7 mouse cellular contexts compared by ENCODE assay signal in the genomic region with DNA sequence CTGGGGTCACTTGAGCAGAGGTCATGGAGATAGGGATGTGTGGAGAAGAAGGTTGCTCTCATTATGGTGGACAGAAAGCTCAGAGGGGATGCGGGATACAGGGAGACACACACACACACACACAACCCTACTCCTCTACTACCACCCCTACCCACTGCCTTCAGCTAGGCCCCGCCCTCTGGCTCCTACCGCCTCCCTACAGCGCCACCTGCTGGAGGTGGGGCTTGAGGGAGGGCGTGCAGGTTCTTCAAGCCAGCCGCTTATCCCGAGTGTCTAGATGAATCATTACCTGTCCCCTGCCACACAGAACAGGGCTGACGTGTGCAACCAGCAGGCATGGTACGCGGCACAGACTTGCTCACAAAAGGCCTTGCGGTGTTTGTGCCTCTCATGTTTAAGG. TPM values are rescaled to one million over a fixed set of nuclear protein-coding genes. Genes with fewer than 3 reads are reported as not detected.
DNase-seq lines count a peak whose midpoint lies in the region; ATAC-seq and TF ChIP-seq lines count a peak whose summit lies in the region.

No protein-coding gene starts in this region.

- intact Hi-C loops in heart, postnatal 25 days (cut with DNase I), result loop anchor here (2.0 kb wide), 2 partner anchors 81 to 281 kb away; no protein-coding TSS in a partner anchor
- intact Hi-C loops in left cerebral cortex, adult 2 months (cut with DNase I), result loop anchor here (5.0 kb wide), 1 partner anchor 287 kb away; no protein-coding TSS in a partner anchor

- TF ChIP-seq RAD21 in MEL (IDR thresholded peaks at IDR 0.05; ENCODE audit: low read depth, low read length), result peak; percentile 72

- 50% methylated on average over 10 of the region's 11 CpGs for WGBS in embryonic facial prominence, embryonic 14.5 days

- H3K4me1 ChIP-seq in MEL (ENCODE audit: control insufficient read depth in 1 of 2, insufficient read depth in 2 of 2, low read length in 2 of 2), result peaks cover 0 to 7% of the 10 kb centered on the region in 2 experiments; a peak in 2 of 4 replicates
- H3K4me1 ChIP-seq in embryonic facial prominence, embryonic 14.5 days (ENCODE audit: control insufficient read depth, insufficient read depth, low read length), result peaks cover 6% of the 10 kb centered on the region

- no peaks in the 10 kb centered on the region for H3K9me3 ChIP-seq in MEL (replicated peaks; ENCODE audit: insufficient read depth, low read length)
- H3K9me3 ChIP-seq in embryonic facial prominence, embryonic 14.5 days (ENCODE audit: control insufficient read depth, low read length), result no peaks in the 10 kb centered on the region

- H3K36me3 ChIP-seq in MEL (ENCODE audit: control insufficient read depth in 1 of 2, insufficient read depth in 2 of 2, low read length in 2 of 2), result peaks cover 0 to 2% of the 10 kb centered on the region in 2 experiments; a peak in 2 of 4 replicates
- H3K36me3 ChIP-seq in embryonic facial prominence, embryonic 14.5 days (ENCODE audit: control insufficient read depth, insufficient read depth, low read length), result no peaks in the 10 kb centered on the region

- DNase-seq in MEL (ENCODE audit: low read depth, low spot score), result peak; percentile 87
- peak; percentile 93 to 94 for DNase-seq in adrenal gland, postnatal 36 days
- DNase-seq in embryonic facial prominence, embryonic 14.5 days (ENCODE audit: low spot score), result peak; percentile 75
- peak; percentile 55 for DNase-seq in heart, postnatal 25 days (ENCODE audit: low spot score)
- DNase-seq in left cerebral cortex, adult 2 months (ENCODE audit: extremely low spot score in 1 of 2, low spot score in 2 of 2), result peak; percentile 67 to 77
- peak; percentile 75 to 89 for DNase-seq in spleen, postnatal 10 days (ENCODE audit: low spot score in 2 of 2)

- no peaks in the 10 kb centered on the region; a peak in 1 of 4 replicates for H3K27me3 ChIP-seq in MEL (ENCODE audit: control insufficient read depth in 1 of 2, insufficient read depth in 2 of 2, low read length in 2 of 2)
- H3K27me3 ChIP-seq in embryonic facial prominence, embryonic 14.5 days (replicated peaks; ENCODE audit: control insufficient read depth, insufficient read depth, low read length), result no peaks in the 10 kb centered on the region

- peak; percentile 83 to 98 (median 91) for TF ChIP-seq CTCF in MEL (IDR thresholded peaks at IDR 0.05 in 2 of 3, conservative IDR thresholded peaks at IDR 0.05 in 1 of 3; ENCODE audit: control insufficient read depth in 1 of 3, insufficient read depth in 1 of 3, low read depth in 2 of 3, low read length in 3 of 3, poor library complexity in 1 of 3, severe bottlenecking in 1 of 3)
- peak; percentile 79 for TF ChIP-seq CTCF in left cerebral cortex, adult 2 months (IDR thresholded peaks at IDR 0.05)

- no peak overlapping the region for H3K9ac ChIP-seq in MEL (ENCODE audit: control insufficient read depth, low read depth, low read length, poor library complexity, severe bottlenecking)
- H3K9ac ChIP-seq in embryonic facial prominence, embryonic 14.5 days (ENCODE audit: low read depth, low read length), result no peak overlapping the region

- no peaks in the 10 kb centered on the region for H3K79me2 ChIP-seq in MEL (ENCODE audit: control insufficient read depth, insufficient read depth, low read length, poor library complexity)

- H3K27ac ChIP-seq in MEL (ENCODE audit: control insufficient read depth, low read depth, low read length), result no peak overlapping the region
- no peak overlapping the region for H3K27ac ChIP-seq in embryonic facial prominence, embryonic 14.5 days (replicated peaks; ENCODE audit: low read depth, low read length)
- no peak overlapping the region for H3K27ac ChIP-seq in left cerebral cortex, adult 2 months

- TF ChIP-seq POLR2A in MEL (IDR thresholded peaks at IDR 0.05; ENCODE audit: control insufficient read depth in 1 of 2, insufficient read depth in 1 of 2, low read depth in 1 of 2, low read length in 2 of 2, poor library complexity in 1 of 2), result no peak

- H3K4me2 ChIP-seq in embryonic facial prominence, embryonic 14.5 days (ENCODE audit: low read depth, low read length), result no peak overlapping the region

- TF ChIP-seq EP300 in MEL (IDR thresholded peaks at IDR 0.05; ENCODE audit: low read depth in 1 of 2, low read length in 2 of 2), result no peak

- ATAC-seq in embryonic facial prominence, embryonic 14.5 days (ENCODE audit: low read depth), result peak; percentile 41
- ATAC-seq in megakaryocyte-erythroid progenitor cell, adult 5-6 weeks (replicated peaks; ENCODE audit: low FRiP score, low TSS enrichment, poor library complexity, severe bottlenecking), result peak; percentile 84

- no peak overlapping the region for H3K4me3 ChIP-seq in MEL (ENCODE audit: control insufficient read depth in 1 of 2, insufficient read depth in 1 of 2, low read depth in 2 of 2, low read length in 2 of 2)
- no peak overlapping the region for H3K4me3 ChIP-seq in embryonic facial prominence, embryonic 14.5 days (ENCODE audit: low read depth, low read length)
- H3K4me3 ChIP-seq in left cerebral cortex, adult 2 months, result no peak overlapping the region

TF ChIP-seq in MEL, 35 proteins besides CTCF, POLR2A, EP300 and RAD21:
- no peak for TF ChIP-seq E2F4 (IDR thresholded peaks at IDR 0.05; ENCODE audit: borderline replicate concordance, low read depth, low read length)
- no peak for TF ChIP-seq RCOR1 (IDR thresholded peaks at IDR 0.05; ENCODE audit: low read depth, low read length)
- TF ChIP-seq TAL1 (IDR thresholded peaks at IDR 0.05; ENCODE audit: low read length), result no peak
- peak; percentile 74; the same call in 1 of the 2 replicates for TF ChIP-seq MAZ (IDR thresholded peaks at IDR 0.05; ENCODE audit: low read depth, low read length)
- TF ChIP-seq MYC (IDR thresholded peaks at IDR 0.05; ENCODE audit: low read depth, low read length), result no peak
- peak; percentile 90 for TF ChIP-seq SMC3 (IDR thresholded peaks at IDR 0.05; ENCODE audit: low read depth, low read length)
- no peak for TF ChIP-seq ZMIZ1 (IDR thresholded peaks at IDR 0.05; ENCODE audit: low read depth, low read length)
- TF ChIP-seq ZC3H11A (IDR thresholded peaks at IDR 0.05; ENCODE audit: low read depth, low read length), result peak; percentile 76
- no peak for TF ChIP-seq USF1 (IDR thresholded peaks at IDR 0.05; ENCODE audit: low read depth, low read length)

RNA-seq across cellular contexts. Expression of gene Ncor2, which starts 10.6 kb away (rescaled TPM):
- 5.0 and 7.7 TPM in 2 replicates for total RNA-seq in MEL (2012; rRNA removed)
- polyA plus RNA-seq in MEL (2012; ENCODE audit: insufficient read depth in 1 of 2, insufficient read length in 2 of 2, low read depth in 1 of 2, low replicate concordance in 2 of 2, missing spikeins in 1 of 2), result 10 to 100 TPM in 1 of 2 experiments, not detected in 1; 46.8 TPM
- total RNA-seq in adrenal gland, postnatal 36 days (2021), result 100 to 1,000 TPM; 217 to 310 TPM
- polyA plus RNA-seq in embryonic facial prominence, embryonic 14.5 days (2014; fragmentation: Nextera tagmentation; extraction: Ambion mirVana), result 34.9 and 37.3 TPM in 2 replicates
- total RNA-seq in heart, postnatal 25 days (2021), result 10 to 100 TPM; 67.8 to 89.5 TPM
- 100 to 1,000 TPM; 228 to 270 TPM for total RNA-seq in left cerebral cortex, adult 2 months (2021)
- total RNA-seq in megakaryocyte-erythroid progenitor cell, adult 5-6 weeks (2014; fragmentation: Nextera tagmentation), result 48.7 and 54.4 TPM in 2 replicates
- total RNA-seq in megakaryocyte-erythroid progenitor cell, adult 5-6 weeks (2017), result 4.8 and 6.7 TPM in 2 replicates
